Mouse (Mus musculus) spleen, postnatal 14 days (tissue): ENCODE data around the gene Vmn2r25.
"Not testable (repeated sequence)": the region's sequence is repeated elsewhere in the genome, so short reads cannot be mapped to it uniquely, and the experiment has no call there.

Experiments
- DNase-seq, 2 experiments: peaks; one replicate each; pipeline ENCODE4 v3.0.0; 2021 to 2022; ENCODE audit warnings: low spot score in 2 of 2

Gene Vmn2r25

DNA sequence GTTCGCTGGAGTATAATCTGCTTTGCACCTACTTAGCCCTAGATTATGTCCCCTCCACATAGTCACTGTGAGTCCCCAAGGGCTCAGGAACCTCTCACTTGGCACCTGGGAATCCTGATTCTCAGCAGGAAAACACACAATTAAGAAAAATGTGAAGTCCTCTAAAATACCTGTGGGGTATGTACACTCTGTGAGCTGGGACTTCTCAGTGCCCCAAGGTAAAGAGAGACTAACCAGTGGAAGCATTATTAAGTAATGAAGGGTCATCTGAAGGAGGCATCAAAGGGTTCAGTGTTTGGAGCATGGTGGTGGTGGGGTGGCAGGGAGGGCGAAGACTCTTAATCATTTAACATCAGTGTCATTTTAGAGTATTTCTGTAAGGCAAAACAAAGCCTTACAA, at the start of gene Vmn2r25:
Gene Vmn2r25 (minus strand): TSS at position 101 of the 400 bp plus-strand sequence.
- not testable (repeated sequence) for DNase-seq

DNA sequence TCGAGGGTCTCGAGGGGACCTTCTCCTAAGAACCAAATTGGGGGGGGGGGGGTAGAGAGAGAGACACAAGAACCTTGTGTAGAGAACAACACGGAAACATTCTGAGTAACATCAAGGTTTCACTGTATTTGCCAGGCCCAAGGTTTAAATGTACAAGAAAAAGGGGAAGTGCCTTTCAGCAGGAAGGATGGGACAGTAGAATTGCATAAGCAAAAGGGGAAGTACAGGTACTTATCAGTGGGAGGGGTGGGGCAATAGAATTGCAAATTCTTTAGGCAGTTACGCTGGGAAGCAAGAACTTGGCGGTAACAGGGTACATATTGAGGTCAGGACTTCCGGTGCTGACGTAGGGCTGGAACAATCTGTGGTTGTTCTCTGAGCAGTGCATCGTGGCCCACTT, 33.3 kb downstream of the Vmn2r25 start:
- no peak for DNase-seq

- DNase-seq: not testable (repeated sequence)
Measured at GRCm38 (mm10) chr6:123810291-123810690, 43.0 kb downstream of the Vmn2r25 start.

- no peak for DNase-seq
Measured at GRCm38 (mm10) chr6:123793746-123794145, 59.5 kb downstream of the Vmn2r25 start.

GRCm38 (mm10) chr6:123784857-123785256, 68.4 kb downstream of the Vmn2r25 start:
- no peak for DNase-seq

DNA sequence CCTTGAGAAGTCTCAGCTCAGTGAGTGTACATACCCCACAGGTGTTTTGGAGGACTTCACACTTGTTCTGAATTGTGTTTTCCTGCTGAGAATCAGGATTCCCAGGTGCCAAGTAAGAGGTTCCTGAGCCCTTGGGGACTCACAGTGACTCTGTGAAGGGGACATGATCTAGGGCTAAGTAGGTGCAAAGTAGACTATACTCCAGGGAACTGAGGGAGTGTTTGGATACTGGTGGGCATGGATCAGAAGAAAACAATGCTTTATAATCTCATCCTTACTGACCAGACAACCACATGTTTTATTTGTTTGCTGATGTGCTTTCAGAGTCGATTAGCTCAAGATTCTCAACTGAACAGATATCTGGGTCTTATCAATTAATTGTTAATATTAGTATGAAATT, 74.7 kb downstream of the Vmn2r25 start, which contains the start of gene Vmn2r24:
Gene Vmn2r24 (plus strand): TSS at position 301 of the 400 bp plus-strand sequence.
- DNase-seq: no peak
